Mouse (Mus musculus) G1E (cell line): ENCODE results near the gene Scn3b.

ENCODE experiments used
- CTCF ChIP-seq: IDR thresholded peaks from 2 replicates; pipeline ENCODE4 v1.5.1; 2012; ENCODE audit warnings: low read depth, low read length, inconsistent platforms, mixed read lengths
- GATA2 ChIP-seq: IDR thresholded peaks from 2 replicates; pipeline ENCODE4 v1.6.1; 2012; ENCODE audit warnings: low read depth, low read length, inconsistent platforms, borderline replicate concordance
- POLR2AphosphoS5 ChIP-seq: IDR thresholded peaks from 2 replicates; pipeline ENCODE4 v1.6.1; 2012; ENCODE audit warnings: low read depth, low read length, inconsistent platforms; ENCODE audit not compliant: insufficient replicate concordance
- TAL1 ChIP-seq: conservative IDR thresholded peaks from 2 replicates; pipeline ENCODE4 v1.6.1; 2012; ENCODE audit warnings: low read depth, low read length, inconsistent platforms, mixed read lengths

GRCm38 (mm10) chr9:40323171-40323570 lies 54.2 kb downstream of the Scn3b start:
- TF ChIP-seq CTCF (no peak), TAL1 (no peak), GATA2 (no peak), POLR2AphosphoS5 (no peak)
